Mouse (Mus musculus): Measurements from ENCODE around the gene Syne1. TPM values are rescaled to one million over a fixed set of nuclear protein-coding genes. Genes with fewer than 3 reads are reported as not detected.

The Syne1 gene
- polyA plus RNA-seq, 1 experiment from 2014 or later = 5.6 TPM

DNA sequence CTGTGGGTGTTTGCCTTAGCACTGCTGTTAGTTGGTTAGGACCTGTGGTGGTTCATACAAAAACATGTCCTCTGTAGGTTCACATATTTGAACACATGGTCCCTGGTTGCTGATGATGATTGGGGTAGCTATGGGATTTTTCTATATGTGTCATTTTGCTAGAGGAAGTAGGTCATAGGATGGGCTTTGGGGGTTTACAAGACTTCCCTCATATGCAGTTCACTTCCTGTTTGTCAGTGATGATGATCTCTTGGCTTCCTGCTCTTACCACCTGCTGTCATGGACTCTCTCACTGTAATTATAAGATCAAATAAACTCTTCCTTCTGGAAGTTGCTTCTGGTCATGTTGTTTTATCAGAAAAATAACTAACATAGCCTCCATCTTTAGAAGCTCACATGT, 7.5 kb upstream of the Syne1 start:
- no peak overlapping the region for H3K9ac ChIP-seq
- H3K9me3 ChIP-seq (replicated peaks) = no peaks in the 10 kb centered on the region
- ATAC-seq (replicated peaks; ENCODE audit: low FRiP score) = no peak

DNA sequence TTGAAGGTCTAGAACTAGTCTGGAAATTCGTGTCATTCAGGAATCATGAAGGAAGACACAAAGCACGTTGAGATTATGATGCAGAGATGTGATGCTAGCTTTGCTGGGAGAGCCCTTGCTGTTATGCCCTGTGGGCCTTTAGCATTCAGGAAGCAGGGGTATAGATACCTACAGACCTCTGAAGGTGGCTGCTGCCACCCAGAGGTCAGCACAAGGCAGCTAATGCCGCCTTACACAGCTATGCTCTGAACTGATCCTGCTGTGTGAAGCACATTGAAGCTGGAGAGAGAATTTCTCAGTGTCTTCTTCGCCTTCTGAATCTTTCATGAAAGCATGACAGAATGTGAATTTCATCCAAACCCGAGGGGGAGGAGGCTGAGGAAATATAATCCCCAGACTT, 3.7 kb upstream of the Syne1 start:
- Histone ChIP-seq H3K27me3 (peaks cover 10% of the 10 kb centered on the region; the same call in 1 of the 2 replicates), H3K4me1 (peaks cover 9% of the 10 kb centered on the region; the same call in 1 of the 2 replicates), H3K27ac (no peak overlapping the region), H3K9me3 (replicated peaks) (no peaks in the 10 kb centered on the region), H3K4me2 (no peak overlapping the region), H3K9ac (no peak overlapping the region), H3K4me3 (replicated peaks) (no peak overlapping the region), H3K36me3 (no peaks in the 10 kb centered on the region)
- WGBS = 20% methylated on average over 5 of the region's 5 CpGs
- no peak; the same call in 1 of the 2 replicates for ATAC-seq (replicated peaks; ENCODE audit: low FRiP score)

More for the DNA sequence above, 7.5 kb upstream of the Syne1 start:
- H3K27ac ChIP-seq = no peak overlapping the region
- no peaks in the 10 kb centered on the region for H3K4me1 ChIP-seq
- no peaks in the 10 kb centered on the region for H3K36me3 ChIP-seq
- no peak overlapping the region for H3K4me2 ChIP-seq
- no peaks in the 10 kb centered on the region for H3K27me3 ChIP-seq
- no peak overlapping the region for H3K4me3 ChIP-seq (replicated peaks)

DNA sequence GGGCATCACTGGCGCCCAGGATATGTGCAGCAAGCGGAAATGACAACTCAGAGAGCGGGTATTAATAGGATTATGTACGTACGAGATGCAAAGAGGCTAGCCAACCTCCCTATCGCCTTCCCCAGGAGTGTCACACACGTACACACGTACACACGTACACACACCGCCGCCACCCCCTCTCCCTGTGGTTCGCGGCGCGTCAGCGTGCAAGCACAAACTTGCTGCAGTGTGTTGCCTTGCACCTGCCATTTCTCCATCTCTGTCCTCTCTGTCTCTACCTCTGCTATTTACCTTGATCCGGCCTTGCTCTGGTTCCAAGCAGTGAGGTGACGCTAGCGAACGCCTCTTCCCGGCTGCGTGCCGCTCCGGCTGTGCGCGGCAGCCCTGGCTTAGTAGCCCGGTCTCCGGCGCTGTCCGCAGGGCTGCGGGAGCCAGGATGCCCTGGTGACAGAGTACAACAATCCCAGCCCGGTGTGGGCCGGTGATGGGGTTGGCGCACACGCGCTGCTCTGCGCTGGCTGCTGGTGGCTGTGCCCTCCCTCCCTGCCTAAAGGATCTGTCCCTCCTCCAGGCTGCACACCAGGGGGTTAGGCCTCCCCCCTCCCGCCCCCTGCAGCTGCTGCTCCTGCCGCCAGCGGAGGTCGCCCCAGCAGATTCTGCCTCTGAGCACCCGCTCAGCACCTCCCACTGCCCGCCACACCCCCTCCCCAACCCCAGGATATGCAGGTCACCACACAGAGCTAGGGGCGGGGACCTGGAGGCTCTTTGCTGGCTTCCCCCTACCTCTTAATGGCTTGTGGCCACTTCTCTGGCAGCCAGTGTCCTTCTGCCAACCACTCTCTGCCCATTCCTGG, 887 bp downstream of the Syne1 start:
- peak; percentile 92 for ATAC-seq (replicated peaks; ENCODE audit: low FRiP score)
- Histone ChIP-seq H3K4me1 (peaks cover 10% of the 10 kb centered on the region; the same call in 1 of the 2 replicates), H3K9ac (peak overlapping the region; percentile 41), H3K4me2 (peak overlapping the region; percentile 94), H3K36me3 (no peaks in the 10 kb centered on the region), H3K4me3 (replicated peaks) (peak overlapping the region; percentile 53), H3K27me3 (peaks cover 18% of the 10 kb centered on the region; the same call in 1 of the 2 replicates), H3K9me3 (replicated peaks) (no peaks in the 10 kb centered on the region), H3K27ac (no peak overlapping the region)
- under 1% methylated on average over 44 of the region's 44 CpGs for WGBS

- Histone ChIP-seq H3K36me3 (no peaks in the 10 kb centered on the region), H3K9me3 (replicated peaks) (no peaks in the 10 kb centered on the region), H3K27ac (no peak overlapping the region), H3K4me2 (peak overlapping the region; percentile 94), H3K9ac (peak overlapping the region; percentile 41; the same call in 1 of the 2 replicates), H3K4me3 (replicated peaks) (peak overlapping the region; percentile 53), H3K4me1 (peaks cover 10% of the 10 kb centered on the region; the same call in 1 of the 2 replicates), H3K27me3 (peaks cover 18% of the 10 kb centered on the region; the same call in 1 of the 2 replicates)
- WGBS = 6% methylated on average over 6 of the region's 6 CpGs
- ATAC-seq (replicated peaks; ENCODE audit: low FRiP score) = peak; percentile 22; the same call in 1 of the 2 replicates
Observed at GRCm38 (mm10) chr10:5549871-5550167, 1.5 kb downstream of the Syne1 start.

DNA sequence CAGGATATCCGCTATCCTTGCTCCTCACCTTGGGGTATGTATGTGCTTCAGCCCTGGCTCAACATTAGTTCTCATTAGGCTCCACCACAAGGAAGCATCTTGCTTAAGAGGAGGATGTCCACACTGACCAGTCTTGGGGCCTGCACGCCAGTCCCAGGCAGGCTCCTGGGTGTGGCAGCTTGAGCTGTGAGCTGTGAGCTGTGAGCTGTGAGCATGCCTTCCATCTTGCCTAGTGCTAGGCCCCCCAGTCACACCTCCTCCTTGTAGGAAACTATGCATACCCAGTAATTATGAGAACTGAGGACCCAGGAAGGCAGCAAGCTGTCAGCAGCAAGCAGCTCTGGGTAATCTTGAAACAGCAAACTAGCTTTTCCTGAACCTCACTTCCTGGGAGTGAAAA, 2.6 kb downstream of the Syne1 start:
- H3K36me3 ChIP-seq = no peaks in the 10 kb centered on the region
- ATAC-seq (replicated peaks; ENCODE audit: low FRiP score) = no peak
- H3K4me2 ChIP-seq = no peak overlapping the region
- peaks cover 10% of the 10 kb centered on the region; the same call in 1 of the 2 replicates for H3K4me1 ChIP-seq
- 78% methylated on average over 2 of the region's 2 CpGs for WGBS
- H3K27ac ChIP-seq = no peak overlapping the region
- no peaks in the 10 kb centered on the region for H3K9me3 ChIP-seq (replicated peaks)
- no peak overlapping the region for H3K4me3 ChIP-seq (replicated peaks)
- peaks cover 18% of the 10 kb centered on the region; the same call in 1 of the 2 replicates for H3K27me3 ChIP-seq
- H3K9ac ChIP-seq = no peak overlapping the region

GRCm38 (mm10) chr10:5547769-5548168, 3.5 kb downstream of the Syne1 start:
- Histone ChIP-seq H3K4me1 (peaks cover 10% of the 10 kb centered on the region; the same call in 1 of the 2 replicates), H3K4me2 (no peak overlapping the region), H3K9ac (no peak overlapping the region), H3K9me3 (replicated peaks) (no peaks in the 10 kb centered on the region), H3K27ac (no peak overlapping the region), H3K4me3 (replicated peaks) (no peak overlapping the region), H3K36me3 (no peaks in the 10 kb centered on the region), H3K27me3 (peaks cover 18% of the 10 kb centered on the region; the same call in 1 of the 2 replicates)
- 92% methylated on average over 9 of the region's 9 CpGs for WGBS
- ATAC-seq (replicated peaks; ENCODE audit: low FRiP score) = no peak

GRCm38 (mm10) chr10:5546428-5546827, 4.9 kb downstream of the Syne1 start:
- H3K27ac ChIP-seq = no peak overlapping the region
- H3K9me3 ChIP-seq (replicated peaks) = no peaks in the 10 kb centered on the region
- H3K4me2 ChIP-seq = no peak overlapping the region
- no peak overlapping the region for H3K9ac ChIP-seq
- no peaks in the 10 kb centered on the region for H3K36me3 ChIP-seq
- 93% methylated on average over 5 of the region's 5 CpGs for WGBS
- peaks cover 10% of the 10 kb centered on the region; the same call in 1 of the 2 replicates for H3K4me1 ChIP-seq
- no peak for ATAC-seq (replicated peaks; ENCODE audit: low FRiP score)
- H3K27me3 ChIP-seq = peaks cover 18% of the 10 kb centered on the region; the same call in 1 of the 2 replicates
- H3K4me3 ChIP-seq (replicated peaks) = no peak overlapping the region

DNA sequence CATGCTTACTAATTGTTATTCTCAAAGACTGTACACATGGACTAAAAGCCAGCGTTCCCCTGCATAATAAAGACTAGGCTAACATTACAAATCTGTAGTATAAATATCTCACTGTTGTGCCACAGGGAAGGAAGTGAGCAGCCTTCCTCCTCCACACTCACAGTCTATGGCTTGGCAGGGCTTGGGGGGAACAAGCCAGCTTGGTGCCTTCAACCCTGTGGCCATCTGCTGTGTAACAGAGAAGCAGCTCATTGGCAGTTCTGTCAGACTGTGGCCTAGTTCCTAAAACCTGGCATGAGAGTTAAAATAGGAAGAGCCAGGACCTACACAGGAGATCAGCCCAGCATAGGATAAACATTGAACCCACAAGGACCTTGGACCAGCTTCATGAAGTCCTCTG, 23.0 kb downstream of the Syne1 start:
- Histone ChIP-seq H3K27me3 (no peaks in the 10 kb centered on the region), H3K9me3 (replicated peaks) (no peaks in the 10 kb centered on the region), H3K27ac (no peak overlapping the region), H3K4me1 (no peaks in the 10 kb centered on the region), H3K4me2 (no peak overlapping the region), H3K4me3 (replicated peaks) (no peak overlapping the region), H3K9ac (no peak overlapping the region), H3K36me3 (no peaks in the 10 kb centered on the region)
- no peak for ATAC-seq (replicated peaks; ENCODE audit: low FRiP score)
- WGBS = 63% methylated on average over 1 of the region's 1 CpGs

- no peaks in the 10 kb centered on the region for H3K36me3 ChIP-seq
- WGBS = 61% methylated on average over 4 of the region's 4 CpGs
- H3K9me3 ChIP-seq (replicated peaks) = no peaks in the 10 kb centered on the region
- H3K27ac ChIP-seq = no peak overlapping the region
- H3K9ac ChIP-seq = no peak overlapping the region
- no peak for ATAC-seq (replicated peaks; ENCODE audit: low FRiP score)
- H3K4me3 ChIP-seq (replicated peaks) = no peak overlapping the region
- H3K4me1 ChIP-seq = no peaks in the 10 kb centered on the region
- H3K4me2 ChIP-seq = no peak overlapping the region
- no peaks in the 10 kb centered on the region for H3K27me3 ChIP-seq
Observed at GRCm38 (mm10) chr10:5527634-5528033, 23.6 kb downstream of the Syne1 start.

DNA sequence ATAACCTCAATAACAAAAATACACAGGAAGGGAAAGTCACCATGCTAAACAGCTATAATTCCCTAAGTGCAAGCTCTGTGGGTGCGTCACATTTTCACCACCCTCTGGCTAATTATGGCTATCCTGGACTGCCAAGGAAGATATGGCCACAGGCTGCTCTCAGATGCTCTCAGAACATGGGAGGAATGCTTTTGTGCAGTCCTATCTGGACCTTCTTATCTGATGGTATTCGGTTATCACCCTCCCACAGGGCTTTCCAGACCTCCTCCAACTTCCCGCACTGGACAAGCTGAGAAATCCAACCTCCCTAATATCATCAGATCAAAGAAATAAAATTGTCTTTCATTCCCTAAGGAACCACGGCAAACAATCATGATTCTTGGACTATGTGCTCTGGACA, 28.4 kb downstream of the Syne1 start:
- H3K4me2 ChIP-seq = no peak overlapping the region
- no peak overlapping the region for H3K4me3 ChIP-seq (replicated peaks)
- no peaks in the 10 kb centered on the region for H3K27me3 ChIP-seq
- 70% methylated on average over 4 of the region's 4 CpGs for WGBS
- ATAC-seq (replicated peaks; ENCODE audit: low FRiP score) = no peak
- no peaks in the 10 kb centered on the region for H3K4me1 ChIP-seq
- no peak overlapping the region for H3K27ac ChIP-seq
- no peaks in the 10 kb centered on the region for H3K36me3 ChIP-seq
- no peaks in the 10 kb centered on the region for H3K9me3 ChIP-seq (replicated peaks)
- no peak overlapping the region for H3K9ac ChIP-seq

DNA sequence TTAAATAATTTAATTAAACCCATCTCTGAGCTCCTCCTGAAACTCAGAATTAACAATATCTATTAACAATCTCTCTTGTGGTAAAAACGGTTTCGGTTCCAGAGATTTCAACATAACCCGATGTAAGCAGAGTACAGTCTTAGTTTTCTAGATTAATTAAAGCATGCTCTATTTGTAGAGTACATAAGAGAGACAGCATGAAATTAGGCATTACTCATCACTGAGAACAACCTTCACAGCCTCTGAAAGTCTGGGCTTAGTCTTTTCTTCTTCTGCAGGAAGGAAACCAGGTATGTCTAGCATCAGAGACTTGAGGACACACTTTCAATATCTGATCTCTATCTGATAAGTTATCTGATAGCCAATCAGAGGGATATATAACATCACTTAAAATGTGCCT, 29.0 kb downstream of the Syne1 start:
- 97% methylated on average over 3 of the region's 3 CpGs for WGBS
- no peak for ATAC-seq (replicated peaks; ENCODE audit: low FRiP score)

DNA sequence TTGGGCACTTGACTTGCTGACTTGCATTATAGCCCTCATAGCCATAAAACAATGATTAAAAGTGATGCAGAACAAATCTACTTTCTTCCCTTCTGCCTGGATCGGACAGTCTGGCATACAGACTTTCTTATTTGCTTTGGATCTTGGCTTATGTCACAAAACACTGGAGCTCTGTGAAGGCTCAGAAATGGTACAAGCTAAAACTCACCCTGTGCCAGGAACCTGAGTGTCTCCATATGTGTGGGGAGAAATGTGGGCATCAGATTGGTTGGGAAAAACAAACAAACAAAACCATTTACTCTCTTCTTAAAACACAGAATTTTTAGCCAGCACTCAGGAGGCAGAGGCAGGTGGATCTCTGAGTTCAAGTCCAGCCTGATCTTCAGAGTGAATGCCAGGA, 30.6 kb downstream of the Syne1 start:
- 81% methylated on average over 1 of the region's 1 CpGs for WGBS
- no peak overlapping the region for H3K4me3 ChIP-seq (replicated peaks)
- H3K9ac ChIP-seq = no peak overlapping the region
- no peaks in the 10 kb centered on the region for H3K4me1 ChIP-seq
- no peaks in the 10 kb centered on the region for H3K27me3 ChIP-seq
- ATAC-seq (replicated peaks; ENCODE audit: low FRiP score) = no peak
- no peak overlapping the region for H3K4me2 ChIP-seq
- no peaks in the 10 kb centered on the region for H3K9me3 ChIP-seq (replicated peaks)
- no peak overlapping the region for H3K27ac ChIP-seq
- H3K36me3 ChIP-seq = no peaks in the 10 kb centered on the region

More for the DNA sequence above, 29.0 kb downstream of the Syne1 start:
- Histone ChIP-seq H3K4me1 (no peaks in the 10 kb centered on the region), H3K27ac (no peak overlapping the region), H3K4me3 (replicated peaks) (no peak overlapping the region), H3K36me3 (no peaks in the 10 kb centered on the region), H3K27me3 (no peaks in the 10 kb centered on the region), H3K4me2 (no peak overlapping the region), H3K9ac (no peak overlapping the region), H3K9me3 (replicated peaks) (no peaks in the 10 kb centered on the region)
